ENCODE assay signal across 8 mouse cellular contexts in genomic region chr14:55014991-55015766, GRCm38 (mm10). TPM values are rescaled to one million over a fixed set of nuclear protein-coding genes. Genes with fewer than 3 reads are reported as not detected.
DNase-seq lines count a peak whose midpoint lies in the region; ATAC-seq and TF ChIP-seq lines count a peak whose summit lies in the region.

Ngdn (plus strand) TSS chr14:55015454.

- ATAC-seq in activated CD4-positive, CD25-positive, alpha-beta regulatory T cell, adult 4 months, result peak; percentile 92

- peak; percentile 72 for TF ChIP-seq POLR2A in cortical plate, adult 2 months (IDR thresholded peaks at IDR 0.05; ENCODE audit: extremely low read depth, insufficient read depth, low read length)

- H3K4me1 ChIP-seq in cortical plate, adult 2 months (ENCODE audit: control insufficient read depth, insufficient read depth, low read length), result no peaks in the 10 kb centered on the region
- peaks cover 22% of the 10 kb centered on the region for H3K4me1 ChIP-seq in megakaryocyte, embryonic 14.5 days

- peak within 1 kb of the TSS; percentile 97 for H3K27ac ChIP-seq in cortical plate, adult 2 months (ENCODE audit: insufficient read depth, low read length)

- H3K9me3 ChIP-seq in megakaryocyte, embryonic 14.5 days, result 0 out of 2 replicates have a peak, but pooled peaks cover 2% of the 10 kb centered on the region

- H3K36me3 ChIP-seq in megakaryocyte, embryonic 14.5 days (replicated peaks; ENCODE audit: low read length), result peaks cover 30% of the 10 kb centered on the region

- no peaks in the 10 kb centered on the region for H3K27me3 ChIP-seq in megakaryocyte, embryonic 14.5 days (replicated peaks)

- peak within 1 kb of the TSS; percentile 75 for H3K4me3 ChIP-seq in cortical plate, adult 2 months (ENCODE audit: insufficient read depth, low read length)
- H3K4me3 ChIP-seq in megakaryocyte, embryonic 14.5 days (replicated peaks), result peak within 1 kb of the TSS; percentile 100

- peak; percentile 95 to 98 for DNase-seq in gastrocnemius, adult 8-10 months (ENCODE audit: low spot score in 2 of 2)
- DNase-seq in hindlimb bud, embryonic 11.5 days (ENCODE audit: extremely low spot score, low read depth, low spot score), result peak; percentile 100
- DNase-seq in left cerebral cortex, adult 8-10 months (ENCODE audit: low spot score in 2 of 2), result peak; percentile 99 to 100
- peak; percentile 99 for DNase-seq in right cerebral cortex, postnatal 10 days (ENCODE audit: low spot score in 2 of 2)
- peak; percentile 93 for DNase-seq in urinary bladder, postnatal 25 days (ENCODE audit: low spot score)

- peak; percentile 83 for TF ChIP-seq CTCF in cortical plate, adult 2 months (IDR thresholded peaks at IDR 0.05; ENCODE audit: extremely low read depth, insufficient read depth, low read length)

RNA-seq across cellular contexts. Expression of gene Ngdn, which starts in this region (rescaled TPM):
- 100 to 1,000 TPM; 158 to 174 TPM for polyA plus RNA-seq in activated CD4-positive, CD25-positive, alpha-beta regulatory T cell, adult 4 months (2017; shearing (Covaris generic))
- polyA plus RNA-seq in cortical plate, adult 2 months (2012; rRNA removed), result 35.3 and 38.6 TPM in 2 replicates
- 10 to 100 TPM; 18.5 to 19.7 (median 19.1) TPM for total RNA-seq in gastrocnemius, adult 8-10 months (2022)
- total RNA-seq in left cerebral cortex, adult 8-10 months (2022), result 10 to 100 TPM; 30.2 to 34.4 (median 32.0) TPM
- 6.0 and 37.4 TPM in 2 replicates for polyA plus RNA-seq in megakaryocyte, embryonic 14.5 days (2012; ENCODE audit: insufficient read depth, low replicate concordance)

Comparison
In these comparisons a context has a peak if more than half of its experiments do, and no peak if none do; other contexts are left out.
1. Peak in every context shown above with its lines: DNase-seq, ATAC-seq, H3K4me3 ChIP-seq and H3K27ac ChIP-seq.